Mouse (Mus musculus): ENCODE results near the gene Wfdc15b. TPM values are rescaled to one million over a fixed set of nuclear protein-coding genes. Genes with fewer than 3 reads are reported as not detected.
A peak's percentile ranks its signal among the peaks of the same experiment; 100 is the strongest.

Wfdc15b gene
- polyA plus RNA-seq, 1 experiment from 2014 or later, result 56.1 TPM

DNA sequence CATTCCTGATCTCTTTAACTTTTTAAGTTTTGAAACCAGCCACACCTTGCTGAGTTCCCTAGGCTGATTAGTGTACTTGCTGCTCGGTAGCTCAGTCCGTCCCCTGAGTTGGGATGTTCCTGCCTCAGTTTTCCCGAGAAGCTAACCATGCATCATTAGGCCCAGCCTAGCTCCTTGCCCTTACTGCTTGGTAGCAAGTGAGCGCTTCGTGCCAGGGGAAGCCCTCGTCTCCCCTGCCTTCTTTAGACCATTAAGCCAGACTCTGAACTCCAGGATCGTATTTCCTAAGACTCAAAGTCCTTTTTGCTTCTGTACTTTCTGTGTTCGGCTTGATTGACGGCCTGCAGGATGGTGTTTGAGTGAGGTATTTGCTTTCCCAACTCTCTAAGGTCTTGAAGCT lies 38.1 kb downstream of the Wfdc15b start:
- Histone ChIP-seq H3K4me2 (ENCODE audit: low read depth, low read length) (no peak overlapping the region), H3K9ac (ENCODE audit: low read length) (no peak overlapping the region), H3K27ac (ENCODE audit: low read length) (peak overlapping the region; percentile 25; the same call in 1 of the 2 replicates), H3K27me3 (ENCODE audit: control insufficient read depth, insufficient read depth, low read length) (peaks cover 5% of the 10 kb centered on the region; the same call in 1 of the 2 replicates), H3K4me1 (ENCODE audit: control insufficient read depth, insufficient read depth, low read length) (no peaks in the 10 kb centered on the region), H3K4me3 (replicated peaks; ENCODE audit: low read length) (no peak overlapping the region), H3K9me3 (replicated peaks; ENCODE audit: control insufficient read depth, low read length) (no peaks in the 10 kb centered on the region), H3K36me3 (ENCODE audit: control insufficient read depth, insufficient read depth, low read length) (no peaks in the 10 kb centered on the region)
- 59% methylated on average over 9 of the region's 9 CpGs for WGBS
- ATAC-seq (ENCODE audit: insufficient read depth, low FRiP score), result no peak

- 75% methylated on average over 7 of the region's 7 CpGs for WGBS
- Histone ChIP-seq H3K27me3 (ENCODE audit: control insufficient read depth, insufficient read depth, low read length) (peaks cover 8% of the 10 kb centered on the region), H3K4me1 (ENCODE audit: control insufficient read depth, insufficient read depth, low read length) (no peaks in the 10 kb centered on the region), H3K4me3 (replicated peaks; ENCODE audit: low read length) (no peak within 1 kb of the TSS), H3K9me3 (replicated peaks; ENCODE audit: control insufficient read depth, low read length) (no peaks in the 10 kb centered on the region), H3K9ac (ENCODE audit: low read length) (no peak within 1 kb of the TSS), H3K36me3 (ENCODE audit: control insufficient read depth, insufficient read depth, low read length) (no peaks in the 10 kb centered on the region), H3K4me2 (ENCODE audit: low read depth, low read length) (no peak within 1 kb of the TSS), H3K27ac (ENCODE audit: low read length) (peak within 1 kb of the TSS; percentile 25; the same call in 1 of the 2 replicates)
- no peak for ATAC-seq (ENCODE audit: insufficient read depth, low FRiP score)
Observed at GRCm38 (mm10) chr2:164182692-164183255, 38.7 kb downstream of the Wfdc15b start, which contains the start of gene Wfdc5. Gene Wfdc5 (minus strand): TSS chr2:164182742.

DNA sequence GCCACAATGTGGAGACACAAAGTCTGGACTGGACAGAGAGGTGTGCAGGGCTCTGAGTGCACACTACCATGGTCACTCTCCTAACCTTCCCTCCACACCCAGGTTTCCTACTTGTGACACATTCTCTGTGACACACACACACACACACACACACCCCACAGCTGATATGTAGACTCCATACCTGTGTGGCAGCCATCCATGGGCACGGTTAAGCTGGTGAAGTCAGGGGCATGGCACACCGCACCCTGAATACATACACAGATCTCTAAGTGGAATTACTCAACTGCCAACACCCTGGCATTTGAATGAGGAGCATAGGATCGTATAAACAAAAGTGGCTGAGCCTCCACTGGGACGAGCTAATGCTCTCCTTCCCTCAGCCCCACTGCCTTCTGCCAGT lies 40.7 kb downstream of the Wfdc15b start:
- Histone ChIP-seq H3K9ac (ENCODE audit: low read length) (no peak overlapping the region), H3K4me1 (ENCODE audit: control insufficient read depth, insufficient read depth, low read length) (no peaks in the 10 kb centered on the region), H3K4me3 (replicated peaks; ENCODE audit: low read length) (no peak overlapping the region), H3K27ac (ENCODE audit: low read length) (no peak overlapping the region; the same call in 1 of the 2 replicates), H3K9me3 (replicated peaks; ENCODE audit: control insufficient read depth, low read length) (no peaks in the 10 kb centered on the region), H3K36me3 (ENCODE audit: control insufficient read depth, insufficient read depth, low read length) (no peaks in the 10 kb centered on the region), H3K27me3 (ENCODE audit: control insufficient read depth, insufficient read depth, low read length) (peaks cover 8% of the 10 kb centered on the region), H3K4me2 (ENCODE audit: low read depth, low read length) (no peak overlapping the region)
- WGBS, result 72% methylated on average over 4 of the region's 4 CpGs
- ATAC-seq (ENCODE audit: insufficient read depth, low FRiP score), result no peak

GRCm38 (mm10) chr2:164180124-164180523 lies 41.3 kb downstream of the Wfdc15b start:
- 42% methylated on average over 3 of the region's 3 CpGs for WGBS
- no peaks in the 10 kb centered on the region for H3K36me3 ChIP-seq (ENCODE audit: control insufficient read depth, insufficient read depth, low read length)

DNA sequence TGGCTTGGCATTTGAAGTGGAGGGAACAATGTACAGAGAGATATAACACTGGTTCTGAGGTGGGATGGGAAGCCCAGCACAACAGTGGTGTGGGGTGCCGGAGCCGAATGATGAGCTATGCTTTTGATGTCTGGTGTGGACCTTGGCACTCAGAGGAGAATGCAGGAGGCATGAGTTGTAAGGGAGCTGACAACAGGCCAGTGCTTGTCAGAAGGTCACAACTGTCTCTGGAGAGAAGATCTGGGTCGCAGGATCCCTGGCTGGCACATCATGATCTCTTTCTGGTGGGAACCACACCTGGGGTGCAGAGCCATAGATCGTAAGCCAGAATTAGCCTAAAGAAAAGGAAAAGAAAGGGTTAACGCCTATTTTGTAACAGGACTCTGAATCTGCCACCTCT lies 43.6 kb downstream of the Wfdc15b start:
- Histone ChIP-seq H3K9ac (ENCODE audit: low read length) (no peak overlapping the region), H3K9me3 (replicated peaks; ENCODE audit: control insufficient read depth, low read length) (no peaks in the 10 kb centered on the region), H3K4me3 (replicated peaks; ENCODE audit: low read length) (no peak overlapping the region), H3K36me3 (ENCODE audit: control insufficient read depth, insufficient read depth, low read length) (no peaks in the 10 kb centered on the region), H3K4me1 (ENCODE audit: control insufficient read depth, insufficient read depth, low read length) (peaks cover 4% of the 10 kb centered on the region; the same call in 1 of the 2 replicates), H3K4me2 (ENCODE audit: low read depth, low read length) (no peak overlapping the region), H3K27ac (ENCODE audit: low read length) (no peak overlapping the region), H3K27me3 (ENCODE audit: control insufficient read depth, insufficient read depth, low read length) (peaks cover 11% of the 10 kb centered on the region)
- 74% methylated on average over 5 of the region's 5 CpGs for WGBS
- no peak for ATAC-seq (ENCODE audit: insufficient read depth, low FRiP score)

More at GRCm38 (mm10) chr2:164180124-164180523, 41.3 kb downstream of the Wfdc15b start:
- Histone ChIP-seq H3K9ac (ENCODE audit: low read length) (no peak overlapping the region), H3K9me3 (replicated peaks; ENCODE audit: control insufficient read depth, low read length) (no peaks in the 10 kb centered on the region), H3K4me1 (ENCODE audit: control insufficient read depth, insufficient read depth, low read length) (no peaks in the 10 kb centered on the region), H3K4me3 (replicated peaks; ENCODE audit: low read length) (no peak overlapping the region), H3K4me2 (ENCODE audit: low read depth, low read length) (no peak overlapping the region), H3K27ac (ENCODE audit: low read length) (no peak overlapping the region), H3K27me3 (ENCODE audit: control insufficient read depth, insufficient read depth, low read length) (peaks cover 8% of the 10 kb centered on the region)
- ATAC-seq (ENCODE audit: insufficient read depth, low FRiP score), result no peak

GRCm38 (mm10) chr2:164175850-164176249 lies 45.6 kb downstream of the Wfdc15b start:
- H3K9me3 ChIP-seq (replicated peaks; ENCODE audit: control insufficient read depth, low read length), result no peaks in the 10 kb centered on the region
- no peak for ATAC-seq (ENCODE audit: insufficient read depth, low FRiP score)
- no peak overlapping the region for H3K27ac ChIP-seq (ENCODE audit: low read length)
- H3K27me3 ChIP-seq (ENCODE audit: control insufficient read depth, insufficient read depth, low read length), result peaks cover 23% of the 10 kb centered on the region
- H3K4me1 ChIP-seq (ENCODE audit: control insufficient read depth, insufficient read depth, low read length), result peaks cover 8% of the 10 kb centered on the region; the same call in 1 of the 2 replicates
- no peak overlapping the region for H3K4me3 ChIP-seq (replicated peaks; ENCODE audit: low read length)
- no peaks in the 10 kb centered on the region for H3K36me3 ChIP-seq (ENCODE audit: control insufficient read depth, insufficient read depth, low read length)
- H3K9ac ChIP-seq (ENCODE audit: low read length), result no peak overlapping the region
- 79% methylated on average over 3 of the region's 3 CpGs for WGBS
- H3K4me2 ChIP-seq (ENCODE audit: low read depth, low read length), result no peak overlapping the region

DNA sequence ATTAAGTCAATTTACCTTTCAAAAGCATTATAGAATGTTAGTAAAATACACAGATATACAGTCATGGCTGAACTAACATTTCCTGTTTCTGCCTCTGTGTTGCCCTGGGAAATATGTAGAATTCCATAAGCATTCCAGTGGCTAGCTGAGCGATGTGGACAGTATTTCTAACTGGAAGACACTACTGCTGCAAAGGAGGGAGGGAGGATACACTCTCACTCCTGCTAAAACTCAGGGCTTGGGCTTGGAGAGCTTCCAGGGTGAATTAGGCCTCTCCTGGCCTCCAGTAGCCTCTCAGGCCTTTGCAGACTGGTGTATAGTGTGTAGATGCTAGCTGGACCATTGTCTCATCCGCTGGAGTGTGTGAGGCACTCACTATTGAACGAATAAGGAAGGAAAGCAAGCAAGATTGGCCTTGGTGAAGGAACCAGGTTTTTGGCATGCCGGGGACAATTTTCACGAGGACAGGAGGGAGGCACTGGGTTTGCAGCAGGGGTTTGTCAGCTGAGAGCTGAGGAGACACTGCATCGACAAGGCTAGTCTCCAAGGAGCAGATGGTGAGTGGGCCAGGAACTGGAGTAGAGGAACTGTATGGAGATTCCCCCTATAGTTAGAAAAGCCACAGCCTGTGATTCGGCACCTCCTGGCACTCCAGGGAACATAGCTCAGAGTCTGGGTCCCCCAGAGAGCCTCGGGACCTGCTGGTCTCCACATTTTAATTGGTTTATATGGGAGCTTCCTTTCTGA lies 46.6 kb downstream of the Wfdc15b start:
- H3K4me3 ChIP-seq (replicated peaks; ENCODE audit: low read length), result no peak overlapping the region
- H3K27me3 ChIP-seq (ENCODE audit: control insufficient read depth, insufficient read depth, low read length), result peaks cover 33% of the 10 kb centered on the region
- H3K9me3 ChIP-seq (replicated peaks; ENCODE audit: control insufficient read depth, low read length), result no peaks in the 10 kb centered on the region
- no peaks in the 10 kb centered on the region for H3K36me3 ChIP-seq (ENCODE audit: control insufficient read depth, insufficient read depth, low read length)
- WGBS, result 65% methylated on average over 8 of the region's 8 CpGs
- H3K27ac ChIP-seq (ENCODE audit: low read length), result no peak overlapping the region
- no peak for ATAC-seq (ENCODE audit: insufficient read depth, low FRiP score)
- no peak overlapping the region for H3K4me2 ChIP-seq (ENCODE audit: low read depth, low read length)
- H3K4me1 ChIP-seq (ENCODE audit: control insufficient read depth, insufficient read depth, low read length), result peaks cover 11% of the 10 kb centered on the region; the same call in 1 of the 2 replicates
- H3K9ac ChIP-seq (ENCODE audit: low read length), result no peak overlapping the region

DNA sequence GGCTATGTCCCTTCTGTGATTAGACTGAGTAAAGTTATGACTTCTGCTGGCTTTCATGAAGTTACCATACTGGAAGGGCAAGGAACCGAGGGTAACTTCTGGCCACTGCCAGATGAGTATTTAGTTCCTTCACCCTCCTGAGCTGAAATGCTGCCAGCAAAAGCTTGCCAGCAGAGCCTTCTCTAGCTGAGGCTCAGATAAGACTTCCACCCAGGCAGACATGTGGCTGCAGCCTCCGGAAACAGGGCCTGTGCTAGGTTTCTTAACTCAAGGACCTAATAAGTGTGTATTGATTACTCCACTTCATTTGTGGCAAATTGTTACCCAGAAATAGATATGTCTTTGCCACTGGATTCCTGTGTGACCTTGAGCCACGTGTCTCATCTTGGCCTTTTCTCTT lies 48.1 kb downstream of the Wfdc15b start:
- no peak overlapping the region for H3K4me2 ChIP-seq (ENCODE audit: low read depth, low read length)
- H3K36me3 ChIP-seq (ENCODE audit: control insufficient read depth, insufficient read depth, low read length), result no peaks in the 10 kb centered on the region
- WGBS, result 75% methylated on average over 3 of the region's 3 CpGs
- no peak overlapping the region for H3K27ac ChIP-seq (ENCODE audit: low read length)
- H3K27me3 ChIP-seq (ENCODE audit: control insufficient read depth, insufficient read depth, low read length), result peaks cover 43% of the 10 kb centered on the region
- H3K4me3 ChIP-seq (replicated peaks; ENCODE audit: low read length), result no peak overlapping the region
- no peak for ATAC-seq (ENCODE audit: insufficient read depth, low FRiP score)
- H3K4me1 ChIP-seq (ENCODE audit: control insufficient read depth, insufficient read depth, low read length), result peaks cover 13% of the 10 kb centered on the region
- no peak overlapping the region for H3K9ac ChIP-seq (ENCODE audit: low read length)
- no peaks in the 10 kb centered on the region for H3K9me3 ChIP-seq (replicated peaks; ENCODE audit: control insufficient read depth, low read length)

DNA sequence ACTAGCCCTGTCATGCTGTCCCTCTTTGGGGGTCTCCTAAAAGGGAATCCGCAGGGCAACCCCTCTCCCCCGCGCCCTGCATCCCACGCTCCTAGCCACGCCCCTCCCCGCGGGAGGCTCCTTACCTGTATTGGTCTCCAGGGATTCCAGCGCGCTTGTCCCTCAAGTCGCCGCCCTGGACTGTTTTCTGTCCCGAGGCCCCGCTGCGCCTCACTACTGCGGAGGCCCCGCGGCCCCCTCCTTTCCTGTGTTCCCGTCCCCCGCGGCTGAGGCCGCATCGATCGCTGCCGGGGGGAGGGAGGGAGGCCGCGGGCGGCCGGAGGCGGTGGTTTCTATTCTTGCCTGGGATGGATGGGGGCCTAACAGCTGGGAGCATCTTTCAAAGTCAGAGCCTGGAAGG lies 50.6 kb downstream of the Wfdc15b start, which contains the start of gene Kcns1:
Gene Kcns1 (minus strand): TSS at position 212 of the 400 bp plus-strand sequence.
- no peak for ATAC-seq (ENCODE audit: insufficient read depth, low FRiP score)
- under 1% methylated on average over 29 of the region's 29 CpGs for WGBS
- H3K4me3 ChIP-seq (replicated peaks; ENCODE audit: low read length), result peak within 1 kb of the TSS; percentile 37
- H3K4me2 ChIP-seq (ENCODE audit: low read depth, low read length), result peak within 1 kb of the TSS; percentile 58
- H3K27me3 ChIP-seq (ENCODE audit: control insufficient read depth, insufficient read depth, low read length), result peaks cover 61% of the 10 kb centered on the region
- peak within 1 kb of the TSS; percentile 55 for H3K9ac ChIP-seq (ENCODE audit: low read length)
- no peaks in the 10 kb centered on the region for H3K36me3 ChIP-seq (ENCODE audit: control insufficient read depth, insufficient read depth, low read length)
- H3K27ac ChIP-seq (ENCODE audit: low read length), result no peak within 1 kb of the TSS
- peaks cover 19% of the 10 kb centered on the region for H3K4me1 ChIP-seq (ENCODE audit: control insufficient read depth, insufficient read depth, low read length)
- no peaks in the 10 kb centered on the region for H3K9me3 ChIP-seq (replicated peaks; ENCODE audit: control insufficient read depth, low read length)
